Mouse (Mus musculus) bone marrow, adult 2 months (tissue): ENCODE results near the gene Eva1a. TPM values are rescaled to one million over a fixed set of nuclear protein-coding genes. Genes with fewer than 3 reads are reported as not detected.

Experiments used
- H3K27ac ChIP-seq: fragments of 200-500 bp; 2 replicates; pipeline ENCODE4 v1.5.1; 2012; ENCODE audit warnings: low read depth, mild to moderate bottlenecking, control low read depth, inconsistent platforms, low read length; ENCODE audit not compliant: control insufficient read depth, poor library complexity, insufficient read depth
- H3K4me1 ChIP-seq: fragments of 200-500 bp; 2 replicates; pipeline ENCODE4 v1.6.1; 2011; ENCODE audit warnings: low read length; ENCODE audit not compliant: control insufficient read depth, insufficient read depth
- H3K4me3 ChIP-seq: fragments of 200-500 bp; replicated peaks from 2 replicates; pipeline ENCODE3; 2011; ENCODE audit warnings: mild to moderate bottlenecking, low read depth, low read length, control low read depth; ENCODE audit not compliant: control insufficient read depth
- CTCF ChIP-seq: fragments of 200-500 bp; IDR thresholded peaks from 2 replicates; pipeline ENCODE4 v1.5.1; 2011; ENCODE audit warnings: low read length, control low read depth; ENCODE audit not compliant: control insufficient read depth, insufficient read depth
- POLR2A ChIP-seq: fragments of 200-500 bp; IDR thresholded peaks from 2 replicates; pipeline ENCODE4 v1.6.1; 2011; ENCODE audit warnings: low read depth, mild to moderate bottlenecking, control low read depth, low read length, borderline replicate concordance; ENCODE audit not compliant: control insufficient read depth
- WGBS: fragments of 180-500 bp; shearing (Covaris S2); methylation state at CpG from one replicate; pipeline ENCODE4 v1.1.7; 2018; 5-methylcytosine and 5-hydroxymethylcytosine counted together
- polyA plus RNA-seq: library from polyadenylated mRNA; stranded (reverse); fragments of >200 nt; gene quantifications from 2 replicates; pipeline ENCODE4 v1.2.4, GENCODE M21; 2011; ENCODE audit warnings: low replicate concordance; ENCODE audit not compliant: missing spikeins, insufficient read depth, insufficient read length

Gene Eva1a
- polyA plus RNA-seq, 1 experiment = 1.1 TPM

DNA sequence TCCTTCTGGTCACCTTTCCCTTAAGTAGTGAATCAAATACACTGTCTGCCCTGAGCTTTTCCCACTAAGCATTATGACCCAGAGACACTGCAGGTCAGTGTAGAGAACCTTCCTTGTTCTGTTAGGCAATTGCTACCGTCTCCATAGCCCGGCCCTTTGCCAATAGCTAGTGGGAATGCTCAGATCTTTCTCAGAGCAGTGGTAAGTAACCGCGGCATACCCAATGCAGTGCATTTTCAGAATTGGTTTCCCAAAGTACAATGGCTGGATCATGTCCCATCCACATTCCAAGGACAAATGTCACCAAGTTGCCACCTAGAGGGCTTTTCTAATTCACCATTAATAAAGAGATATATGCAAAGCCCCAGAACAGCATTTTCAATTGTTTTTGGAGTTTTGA lies 38.0 kb downstream of the Eva1a start:
- TF ChIP-seq POLR2A (no peak), CTCF (no peak)
- WGBS = 87% methylated on average over 4 of the region's 4 CpGs
- Histone ChIP-seq H3K4me1 (no peaks in the 10 kb centered on the region), H3K4me3 (no peak overlapping the region), H3K27ac (no peak overlapping the region)

DNA sequence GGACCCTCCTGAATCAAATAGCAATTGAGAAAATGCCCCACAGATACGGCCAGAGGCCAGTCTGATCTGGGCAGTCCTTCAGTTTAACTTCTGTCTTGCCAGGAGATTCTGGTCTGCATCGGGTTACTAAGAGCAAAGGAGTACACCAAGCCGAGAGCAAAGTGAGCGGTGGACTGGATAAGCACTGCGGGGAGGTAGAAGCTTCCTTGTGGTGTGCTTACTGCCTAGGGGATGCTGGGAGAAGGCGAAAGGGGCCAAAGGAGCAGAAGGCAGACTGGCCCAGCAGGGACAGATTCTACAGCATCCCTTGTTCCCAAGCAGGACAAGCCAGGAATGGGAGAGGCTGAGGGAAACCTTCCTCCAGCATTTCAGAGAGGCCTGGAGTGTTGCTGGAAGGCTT lies 42.8 kb downstream of the Eva1a start:
- H3K27ac ChIP-seq = no peak overlapping the region
- no peaks in the 10 kb centered on the region for H3K4me1 ChIP-seq
- no peak overlapping the region for H3K4me3 ChIP-seq
- WGBS = 69% methylated on average over 6 of the region's 6 CpGs
- TF ChIP-seq CTCF (no peak), POLR2A (no peak)

DNA sequence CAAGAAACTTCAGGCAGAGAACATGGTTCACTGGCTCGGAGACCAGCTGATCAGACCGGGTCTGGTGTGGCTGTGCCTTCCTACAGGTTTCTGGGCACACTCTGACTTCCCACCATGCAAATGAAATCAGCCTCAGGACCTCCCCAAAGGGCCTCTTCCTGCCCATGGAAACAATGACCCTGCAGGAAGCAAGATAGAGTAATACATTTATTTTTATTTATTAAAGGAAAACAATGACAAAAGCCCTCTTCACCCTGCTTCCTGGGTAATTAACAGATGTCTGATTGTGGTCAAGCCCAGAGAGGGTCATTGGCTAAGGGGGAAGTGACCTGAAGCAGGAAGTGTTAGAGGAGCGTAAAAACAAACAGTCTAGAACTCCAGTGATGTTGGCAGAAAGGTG lies 43.4 kb downstream of the Eva1a start:
- H3K4me3 ChIP-seq = no peak overlapping the region
- TF ChIP-seq POLR2A (no peak), CTCF (no peak)

DNA sequence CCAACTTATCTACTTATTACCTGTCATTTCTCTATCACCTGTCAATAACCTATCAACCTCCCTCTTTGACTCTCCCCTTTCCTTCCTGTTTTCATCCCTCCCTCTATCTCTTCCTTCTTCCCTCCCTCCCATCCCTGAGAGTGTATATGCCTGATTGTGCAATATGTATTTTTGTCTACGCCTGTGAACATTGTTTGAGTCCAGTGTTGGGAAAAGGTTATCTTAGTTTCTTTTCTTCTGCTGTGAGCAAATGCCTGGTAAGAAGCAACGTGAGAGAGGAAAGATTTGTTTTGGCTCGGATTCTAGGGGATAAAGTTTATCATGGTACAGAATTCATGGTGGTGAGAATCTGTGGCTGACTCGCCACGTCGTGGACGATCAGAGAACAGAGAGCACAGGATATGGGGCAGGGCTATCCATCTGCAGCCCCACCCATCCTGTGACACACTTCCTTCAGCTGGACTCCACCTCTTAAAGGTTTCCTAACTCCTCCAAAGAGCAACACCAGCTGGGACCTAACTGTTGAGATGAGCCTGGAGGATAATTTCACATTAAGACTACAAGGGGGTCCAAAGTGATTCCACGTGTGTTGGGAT lies 44.6 kb downstream of the Eva1a start:
- TF ChIP-seq CTCF (no peak), POLR2A (no peak)
- 78% methylated on average over 8 of the region's 8 CpGs for WGBS
- no peak overlapping the region for H3K27ac ChIP-seq

More for the DNA sequence above, 43.4 kb downstream of the Eva1a start:
- WGBS = 5% methylated on average over 3 of the region's 3 CpGs
- no peaks in the 10 kb centered on the region for H3K4me1 ChIP-seq
- no peak overlapping the region for H3K27ac ChIP-seq

DNA sequence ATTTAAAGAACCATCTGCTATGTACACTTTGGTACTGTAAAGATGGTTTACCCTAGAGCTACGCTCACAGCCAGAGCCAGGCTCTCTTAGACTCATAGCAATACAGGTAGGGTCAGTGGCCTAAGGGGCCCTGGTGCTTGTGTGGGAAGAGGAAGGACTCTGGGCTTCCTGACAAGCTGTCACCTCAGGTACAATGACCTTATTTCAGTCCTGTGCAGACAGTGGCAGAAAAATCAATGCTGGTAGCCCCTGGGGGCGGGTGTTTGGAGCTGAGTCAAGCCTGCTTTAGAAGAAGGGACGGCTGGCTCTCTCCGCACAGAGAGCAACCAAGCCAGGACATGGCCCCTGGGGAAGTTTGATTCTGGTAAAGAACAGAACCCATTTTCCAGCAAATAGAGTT lies 47.3 kb downstream of the Eva1a start:
- Histone ChIP-seq H3K4me3 (no peak overlapping the region), H3K27ac (no peak overlapping the region), H3K4me1 (no peaks in the 10 kb centered on the region)
- TF ChIP-seq POLR2A (no peak), CTCF (no peak)
- 68% methylated on average over 4 of the region's 4 CpGs for WGBS

More for the DNA sequence above, 44.6 kb downstream of the Eva1a start:
- H3K4me3 ChIP-seq = no peak overlapping the region
- H3K4me1 ChIP-seq = no peaks in the 10 kb centered on the region

DNA sequence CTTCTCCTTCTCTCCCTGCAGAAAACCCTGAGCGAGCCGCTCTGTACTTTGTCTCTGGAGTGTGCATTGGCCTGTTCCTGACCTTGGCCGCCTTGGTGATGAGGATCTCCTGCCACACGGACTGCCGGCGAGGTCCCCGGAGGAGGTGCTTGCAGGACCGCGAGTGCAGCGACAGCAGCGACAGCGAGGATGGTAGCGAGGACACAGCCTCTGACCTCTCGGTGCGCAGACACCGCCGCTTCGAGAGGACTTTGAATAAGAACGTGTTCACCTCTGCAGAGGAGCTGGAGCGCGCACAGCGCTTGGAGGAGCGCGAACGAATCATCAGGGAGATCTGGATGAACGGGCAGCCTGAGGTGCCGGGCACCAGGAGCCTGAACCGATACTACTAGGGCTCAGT lies 50.9 kb downstream of the Eva1a start:
- H3K27ac ChIP-seq = no peak overlapping the region
- H3K4me3 ChIP-seq = no peak overlapping the region
- H3K4me1 ChIP-seq = no peaks in the 10 kb centered on the region
- TF ChIP-seq CTCF = no peak
- TF ChIP-seq POLR2A = no peak
- WGBS = 43% methylated on average over 28 of the region's 28 CpGs

DNA sequence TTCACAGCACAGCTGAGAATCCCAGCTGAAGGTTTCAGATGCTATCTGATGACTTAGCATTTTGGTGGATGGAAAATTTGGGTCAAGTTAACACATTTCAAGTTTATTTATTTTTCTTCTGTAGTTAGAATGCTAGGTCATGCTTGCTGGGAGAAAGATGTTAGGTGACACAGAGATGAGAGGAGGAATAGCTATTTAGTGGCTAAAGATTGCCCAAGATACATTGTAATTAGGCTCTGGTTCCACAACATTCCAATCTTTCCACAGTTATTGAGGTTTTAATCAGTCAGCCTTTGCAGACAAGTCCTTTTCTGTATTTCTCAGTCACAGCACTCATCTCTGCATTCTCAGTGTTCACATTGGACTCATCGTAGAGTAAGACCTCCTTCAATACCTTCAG lies 56.9 kb downstream of the Eva1a start:
- no peak overlapping the region for H3K27ac ChIP-seq
- H3K4me1 ChIP-seq = no peaks in the 10 kb centered on the region
- TF ChIP-seq CTCF (no peak), POLR2A (no peak)
- H3K4me3 ChIP-seq = no peak overlapping the region
- WGBS = 82% methylated on average over 1 of the region's 1 CpGs

DNA sequence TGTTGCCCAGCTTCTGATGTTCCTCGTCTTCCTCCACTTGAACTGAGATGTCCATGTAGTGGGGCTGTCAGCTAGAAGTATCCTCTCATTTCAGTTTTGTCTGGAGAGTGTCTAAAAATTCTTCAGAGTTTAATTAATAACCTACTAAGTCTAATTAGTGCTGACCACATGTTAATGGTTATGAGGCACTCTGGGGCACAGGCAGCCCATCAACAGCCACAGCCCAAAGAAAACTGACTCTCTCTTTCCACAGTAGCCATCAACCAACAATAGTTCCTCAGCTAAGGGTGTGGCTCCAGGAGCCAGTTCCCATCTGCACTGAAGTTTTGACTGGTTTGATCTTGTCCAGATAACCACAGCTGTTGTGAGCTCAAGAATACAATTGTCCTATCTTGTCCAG lies 57.6 kb downstream of the Eva1a start:
- TF ChIP-seq CTCF = no peak
- no peak for TF ChIP-seq POLR2A
- 80% methylated on average over 1 of the region's 1 CpGs for WGBS

DNA sequence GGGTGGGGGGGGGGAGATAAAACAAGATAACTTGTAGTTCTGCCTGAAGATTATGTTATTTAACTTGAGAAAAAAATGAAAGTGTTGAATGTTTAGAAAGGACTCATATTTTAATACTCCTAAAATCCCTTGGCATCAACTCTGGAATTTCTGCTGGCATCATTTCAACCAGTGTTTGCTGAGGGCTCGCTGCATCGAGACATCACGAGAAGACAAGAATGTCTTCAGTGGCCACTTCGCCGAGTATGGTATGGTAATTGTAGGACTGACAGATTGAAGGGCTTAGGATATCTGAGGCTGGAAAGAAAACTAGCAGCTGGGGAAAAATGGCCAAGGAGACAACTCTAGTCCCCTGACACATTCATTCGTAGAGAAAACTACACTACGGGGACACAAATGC lies 69.6 kb downstream of the Eva1a start:
- 86% methylated on average over 7 of the region's 7 CpGs for WGBS
- H3K27ac ChIP-seq = no peak overlapping the region
- no peak overlapping the region for H3K4me3 ChIP-seq
- TF ChIP-seq CTCF (no peak), POLR2A (no peak)
- no peaks in the 10 kb centered on the region for H3K4me1 ChIP-seq

More for the DNA sequence above, 57.6 kb downstream of the Eva1a start:
- H3K27ac ChIP-seq = no peak overlapping the region
- no peaks in the 10 kb centered on the region for H3K4me1 ChIP-seq
- H3K4me3 ChIP-seq = no peak overlapping the region
